Mouse (Mus musculus) liver, adult 2 months (tissue): ENCODE measurements at regions not wholly inside any gene's neighbourhood (a gene's known extent, or its start where the extent isn't known, plus 50 kb on each side); places are given as distances from the start of the nearest gene placed in this dataset.

Source experiments
- CTCF ChIP-seq: fragments of 200-500 bp; IDR thresholded peaks from 2 replicates; pipeline ENCODE4 v1.5.1; 2011; ENCODE audit warnings: low read depth, low read length, control low read depth
- POLR2A ChIP-seq: fragments of 200-500 bp; IDR thresholded peaks from 2 replicates; pipeline ENCODE4 v1.6.1; 2011; ENCODE audit warnings: low read length, control low read depth; ENCODE audit not compliant: insufficient read depth; ENCODE audit errors: extremely low read depth

GRCm38 (mm10) chr12:27507523-27508225, 165.3 kb upstream of the Sox11 start:
- TF ChIP-seq CTCF: no peak
- no peak for TF ChIP-seq POLR2A
